Mouse (Mus musculus) C2C12 (cell line): ENCODE results near the gene Eri2.

Experiments
- CEBPB ChIP-seq: IDR thresholded peaks from one replicate; pipeline ENCODE4 v1.6.1; 2011; ENCODE audit warnings: low read depth, mild to moderate bottlenecking, control low read depth, moderate library complexity
- CTCF ChIP-seq: IDR thresholded peaks from one replicate; pipeline ENCODE4 v1.5.1; 2011; ENCODE audit not compliant: control insufficient read depth, insufficient read depth, insufficient read length
- FOSL1 ChIP-seq: IDR thresholded peaks from one replicate; pipeline ENCODE4 v1.8.0; 2011; ENCODE audit warnings: mild to moderate bottlenecking, low read length; ENCODE audit not compliant: poor library complexity, insufficient read depth, severe bottlenecking
- MAX ChIP-seq: IDR thresholded peaks from one replicate; pipeline ENCODE4 v1.6.1; 2011; ENCODE audit warnings: mild to moderate bottlenecking, control low read depth
- MYOD1 ChIP-seq: IDR thresholded peaks from one replicate; pipeline ENCODE4 v1.6.1; 2011; ENCODE audit warnings: low read depth; ENCODE audit not compliant: control insufficient read depth, insufficient read length
- MYOG ChIP-seq: IDR thresholded peaks from one replicate; pipeline ENCODE4 v1.6.1; 2011; ENCODE audit not compliant: control insufficient read depth, insufficient read length; ENCODE audit errors: extremely low read depth
- USF1 ChIP-seq: IDR thresholded peaks from one replicate; pipeline ENCODE4 v1.6.1; 2011; ENCODE audit warnings: low read depth, mild to moderate bottlenecking, control low read depth, moderate library complexity

DNA sequence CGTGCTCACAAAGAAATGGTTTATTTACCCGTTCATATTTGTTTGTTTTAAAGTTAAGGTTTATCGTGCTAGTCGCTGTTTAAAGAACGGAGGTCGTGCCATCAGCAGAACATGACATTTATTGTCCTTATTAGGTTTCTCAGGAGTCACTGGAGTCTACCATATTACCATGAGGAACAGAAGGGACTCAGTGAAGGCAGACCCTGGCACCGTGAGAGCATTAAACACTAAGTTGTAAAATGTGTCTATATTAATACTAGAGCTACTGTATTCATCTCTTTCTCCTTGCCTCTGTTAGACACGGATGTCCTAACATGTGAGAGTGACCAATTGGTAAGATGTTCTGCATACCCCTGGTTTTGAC lies 72.9 kb downstream of the Eri2 start:
- no peak for TF ChIP-seq CTCF
- no peak for TF ChIP-seq MAX
- no peak for TF ChIP-seq USF1
- no peak for TF ChIP-seq MYOG
- TF ChIP-seq FOSL1, result no peak
- TF ChIP-seq MYOD1, result no peak
- no peak for TF ChIP-seq CEBPB
